Mouse (Mus musculus) B cell, adult 67 days (primary cell): ENCODE measurements around the gene Tspan18. TPM values are rescaled to one million over a fixed set of nuclear protein-coding genes. Genes with fewer than 3 reads are reported as not detected.

ENCODE experiments used
- total RNA-seq, 2 experiments: library from RNA; stranded (reverse); gene quantifications; 4 replicates each; pipeline ENCODE4 v1.2.4; 2023

The Tspan18 gene
- not detected for total RNA-seq

GRCm38 (mm10) chr2:93333817-93334731 lies at the start of gene Tspan18:
TSS of gene Tspan18 (minus strand) at chr2:93334505.

GRCm38 (mm10) chr2:93187323-93187996 lies 146.8 kb downstream of the Tspan18 start, which contains the start of gene Trp53i11:
TSS of gene Trp53i11 (plus strand) at chr2:93187548.

Other genes starting within 250 kb of the Tspan18 start
- gene Trp53i11, start 147.0 kb downstream of the Tspan18 start, total RNA-seq: 100 to 1,000 TPM; 389 to 464 TPM
- 100 to 1,000 TPM; 149 to 165 TPM for gene Cd82, start 128.6 kb upstream of the Tspan18 start, total RNA-seq
- not detected for gene Gm10803, start 226.1 kb upstream of the Tspan18 start, total RNA-seq